Mouse (Mus musculus): ENCODE results near the gene Mrpl22. TPM values are rescaled to one million over a fixed set of nuclear protein-coding genes. Genes with fewer than 3 reads are reported as not detected.
A peak's percentile ranks its signal among the peaks of the same experiment; 100 is the strongest.
"Not testable (repeated sequence)": the region's sequence is repeated elsewhere in the genome, so short reads cannot be mapped to it uniquely, and the experiment has no call there.

Gene Mrpl22
- polyA plus RNA-seq, 1 experiment from 2014 or later, result 144 TPM

DNA sequence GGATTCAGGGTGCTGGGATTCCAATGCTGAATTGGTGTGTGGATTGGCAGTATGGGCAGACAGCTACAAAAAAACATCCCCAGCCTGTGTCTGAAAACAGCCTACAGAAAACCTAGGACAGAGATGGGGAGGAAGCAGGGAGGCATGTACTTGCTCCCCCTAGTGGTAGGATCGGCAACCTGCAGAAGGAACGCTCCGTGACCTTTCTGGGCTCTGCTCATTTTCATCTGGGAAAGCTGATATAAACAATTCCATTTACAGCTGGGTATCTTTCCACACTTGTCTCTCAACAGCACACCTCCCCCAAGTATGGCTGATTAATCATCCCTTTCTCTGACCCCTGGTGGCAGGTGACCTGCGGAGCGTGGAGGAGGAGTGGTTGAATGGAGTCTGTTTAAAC is 54.2 kb downstream of the Mrpl22 start:
- H3K4me2 ChIP-seq (ENCODE audit: low read depth, severe bottlenecking), result no peak overlapping the region
- ATAC-seq (ENCODE audit: insufficient number of reproducible peaks, low FRiP score, low TSS enrichment, low read depth), result no peak

DNA sequence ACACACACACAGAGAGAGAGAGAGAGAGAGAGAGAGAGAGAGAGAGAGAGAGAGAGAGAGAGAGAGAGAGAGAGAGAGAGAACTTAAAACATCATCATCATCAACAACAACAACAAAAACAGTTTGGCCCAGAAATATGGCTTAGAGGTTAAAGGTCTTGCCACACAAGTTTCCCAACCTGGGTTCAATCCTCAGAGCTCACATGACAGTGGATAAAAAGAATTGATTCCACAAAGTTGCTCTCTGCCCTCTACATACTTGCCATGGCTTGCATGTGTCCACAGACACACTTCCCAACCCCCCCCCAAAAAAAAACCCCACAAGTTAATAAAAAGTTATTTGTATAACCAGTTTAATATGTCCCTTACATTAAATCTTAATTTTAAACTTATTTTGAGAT is 55.0 kb downstream of the Mrpl22 start:
- Histone ChIP-seq H3K27me3 (ENCODE audit: control insufficient read depth, insufficient read depth, low read length) (no peaks in the 10 kb centered on the region), H3K27ac (replicated peaks; ENCODE audit: low read depth, low read length) (no peak overlapping the region), H3K4me1 (ENCODE audit: control insufficient read depth, insufficient read depth, low read length) (no peaks in the 10 kb centered on the region), H3K36me3 (ENCODE audit: control insufficient read depth, insufficient read depth, low read length) (no peaks in the 10 kb centered on the region), H3K4me2 (ENCODE audit: low read depth, severe bottlenecking) (no peak overlapping the region), H3K9ac (ENCODE audit: low read length) (no peak overlapping the region), H3K9me3 (ENCODE audit: control insufficient read depth, low read length) (no peaks in the 10 kb centered on the region), H3K4me3 (ENCODE audit: low read depth, low read length) (no peak overlapping the region)
- DNase-seq (ENCODE audit: low spot score) (no peak), ATAC-seq (ENCODE audit: insufficient number of reproducible peaks, low FRiP score, low TSS enrichment, low read depth) (no peak)

More for the DNA sequence above, 54.2 kb downstream of the Mrpl22 start:
- 5% methylated on average over 5 of the region's 5 CpGs for WGBS
- H3K9me3 ChIP-seq (ENCODE audit: control insufficient read depth, low read length), result no peaks in the 10 kb centered on the region
- H3K27ac ChIP-seq (replicated peaks; ENCODE audit: low read depth, low read length), result no peak overlapping the region
- H3K9ac ChIP-seq (ENCODE audit: low read length), result no peak overlapping the region
- peak; percentile 83 for DNase-seq (ENCODE audit: low spot score)
- no peaks in the 10 kb centered on the region for H3K36me3 ChIP-seq (ENCODE audit: control insufficient read depth, insufficient read depth, low read length)
- no peak overlapping the region for H3K4me3 ChIP-seq (ENCODE audit: low read depth, low read length)
- no peaks in the 10 kb centered on the region for H3K27me3 ChIP-seq (ENCODE audit: control insufficient read depth, insufficient read depth, low read length)
- H3K4me1 ChIP-seq (ENCODE audit: control insufficient read depth, insufficient read depth, low read length), result no peaks in the 10 kb centered on the region

DNA sequence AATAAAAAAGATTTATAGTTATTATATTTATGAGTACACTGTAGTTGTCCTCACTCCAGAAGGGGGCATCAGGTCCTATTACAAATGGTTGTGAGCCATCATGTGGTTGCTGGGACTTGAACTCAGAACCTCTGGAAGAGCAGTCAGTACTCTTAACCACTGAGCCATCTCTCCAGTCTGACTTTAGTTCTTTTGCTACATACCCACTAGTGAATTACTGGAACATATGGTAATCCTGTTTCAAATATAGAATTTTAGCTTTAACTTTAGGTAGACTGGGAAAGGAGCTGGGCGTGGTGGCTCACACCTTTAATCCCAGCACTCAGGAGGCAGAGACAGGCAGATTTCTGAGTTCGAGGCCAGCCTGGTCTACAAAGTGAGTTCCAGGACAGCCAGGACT is 56.6 kb downstream of the Mrpl22 start:
- not testable (repeated sequence) for H3K9me3 ChIP-seq (ENCODE audit: control insufficient read depth, low read length); H3K4me2 ChIP-seq (ENCODE audit: low read depth, severe bottlenecking); H3K9ac ChIP-seq (ENCODE audit: low read length); H3K36me3 ChIP-seq (ENCODE audit: control insufficient read depth, insufficient read depth, low read length); H3K4me3 ChIP-seq (ENCODE audit: low read depth, low read length); ATAC-seq (ENCODE audit: insufficient number of reproducible peaks, low FRiP score, low TSS enrichment, low read depth); H3K4me1 ChIP-seq (ENCODE audit: control insufficient read depth, insufficient read depth, low read length); H3K27me3 ChIP-seq (ENCODE audit: control insufficient read depth, insufficient read depth, low read length); DNase-seq (ENCODE audit: low spot score); H3K27ac ChIP-seq (replicated peaks; ENCODE audit: low read depth, low read length)
- WGBS, result 95% methylated on average over 1 of the region's 2 CpGs

Other genes starting within 250 kb of the Mrpl22 start
- gene Larp1, start 162.6 kb upstream of the Mrpl22 start, polyA plus RNA-seq (2014; fragmentation: Nextera tagmentation; extraction: Ambion mirVana), result 18.9 and 22.2 TPM in 2 replicates
- gene Gm12248, start 78.5 kb upstream of the Mrpl22 start, polyA plus RNA-seq (2014; fragmentation: Nextera tagmentation; extraction: Ambion mirVana), result not detected in 2 replicates
- gene Cnot8, start 67.5 kb upstream of the Mrpl22 start, polyA plus RNA-seq (2014; fragmentation: Nextera tagmentation; extraction: Ambion mirVana), result 102 and 104 TPM in 2 replicates
- gene Gemin5, start 3.1 kb upstream of the Mrpl22 start, polyA plus RNA-seq (2014; fragmentation: Nextera tagmentation; extraction: Ambion mirVana), result 28.5 and 30.3 TPM in 2 replicates
- 1.6 and 2.1 TPM in 2 replicates for gene Igtp, start 27.9 kb downstream of the Mrpl22 start, polyA plus RNA-seq (2014; fragmentation: Nextera tagmentation; extraction: Ambion mirVana)
- 0.12 and 0.40 TPM in 2 replicates for gene Irgm2, start 28.0 kb downstream of the Mrpl22 start, polyA plus RNA-seq (2014; fragmentation: Nextera tagmentation; extraction: Ambion mirVana)
- gene 4930438A08Rik, start 103.1 kb downstream of the Mrpl22 start, polyA plus RNA-seq (2014; fragmentation: Nextera tagmentation; extraction: Ambion mirVana), result not detected in 2 replicates
- 12.5 and 14.2 TPM in 2 replicates for gene Zfp692, start 135.4 kb downstream of the Mrpl22 start, polyA plus RNA-seq (2014; fragmentation: Nextera tagmentation; extraction: Ambion mirVana)
- 24.6 and 28.2 TPM in 2 replicates for gene Zfp672, start 158.7 kb downstream of the Mrpl22 start, polyA plus RNA-seq (2014; fragmentation: Nextera tagmentation; extraction: Ambion mirVana)
- 27.0 and 27.7 TPM in 2 replicates for gene Sh3bp5l, start 159.1 kb downstream of the Mrpl22 start, polyA plus RNA-seq (2014; fragmentation: Nextera tagmentation; extraction: Ambion mirVana)
- not detected in 2 replicates for gene Lypd8, start 207.4 kb downstream of the Mrpl22 start, polyA plus RNA-seq (2014; fragmentation: Nextera tagmentation; extraction: Ambion mirVana)
- 0.28 TPM in 1 of 2 replicates, not detected in the other for gene 1810065E05Rik, start 249.4 kb downstream of the Mrpl22 start, polyA plus RNA-seq (2014; fragmentation: Nextera tagmentation; extraction: Ambion mirVana)